Mouse (Mus musculus) gastrocnemius, postnatal 4 days (tissue): ENCODE results near the gene March6. TPM values are rescaled to one million over a fixed set of nuclear protein-coding genes. Genes with fewer than 3 reads are reported as not detected.
A peak's percentile ranks its signal among the peaks of the same experiment; 100 is the strongest.

Experiments used
- DNase-seq, 2 experiments: peaks; one replicate each; pipeline ENCODE4 v3.0.0; 2021 to 2022; ENCODE audit warnings: low spot score in 2 of 2, mixed read lengths in 2 of 2
- total RNA-seq, 2 experiments: library from RNA; stranded (reverse); gene quantifications; 2 replicates each; pipeline ENCODE4 v1.2.3; 2021

March6 gene
- total RNA-seq, 2 experiments from 2014 or later: 57.8 to 61.0 TPM

DNA sequence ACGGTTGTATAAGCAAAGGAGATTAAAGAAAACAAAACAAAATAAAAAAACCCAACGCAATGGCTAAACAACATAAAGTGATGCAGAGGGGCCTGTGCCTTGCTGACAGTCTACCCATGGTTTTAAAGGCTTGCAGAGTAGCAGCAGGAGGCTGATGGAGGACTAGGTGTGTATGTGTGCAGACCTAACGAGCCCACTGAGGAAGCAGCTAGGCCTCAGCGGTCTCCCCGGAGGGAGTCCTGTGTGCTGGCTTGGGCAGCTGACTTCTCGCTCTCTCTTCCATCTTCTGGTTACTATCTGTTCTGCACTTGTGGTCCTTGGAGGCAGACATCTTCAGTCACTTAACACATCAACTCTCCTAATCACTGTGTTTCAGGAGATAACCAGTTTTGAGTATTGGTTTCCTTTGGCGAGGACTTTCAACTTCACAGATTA lies 76.0 kb downstream of the March6 start:
- DNase-seq: no peak

DNA sequence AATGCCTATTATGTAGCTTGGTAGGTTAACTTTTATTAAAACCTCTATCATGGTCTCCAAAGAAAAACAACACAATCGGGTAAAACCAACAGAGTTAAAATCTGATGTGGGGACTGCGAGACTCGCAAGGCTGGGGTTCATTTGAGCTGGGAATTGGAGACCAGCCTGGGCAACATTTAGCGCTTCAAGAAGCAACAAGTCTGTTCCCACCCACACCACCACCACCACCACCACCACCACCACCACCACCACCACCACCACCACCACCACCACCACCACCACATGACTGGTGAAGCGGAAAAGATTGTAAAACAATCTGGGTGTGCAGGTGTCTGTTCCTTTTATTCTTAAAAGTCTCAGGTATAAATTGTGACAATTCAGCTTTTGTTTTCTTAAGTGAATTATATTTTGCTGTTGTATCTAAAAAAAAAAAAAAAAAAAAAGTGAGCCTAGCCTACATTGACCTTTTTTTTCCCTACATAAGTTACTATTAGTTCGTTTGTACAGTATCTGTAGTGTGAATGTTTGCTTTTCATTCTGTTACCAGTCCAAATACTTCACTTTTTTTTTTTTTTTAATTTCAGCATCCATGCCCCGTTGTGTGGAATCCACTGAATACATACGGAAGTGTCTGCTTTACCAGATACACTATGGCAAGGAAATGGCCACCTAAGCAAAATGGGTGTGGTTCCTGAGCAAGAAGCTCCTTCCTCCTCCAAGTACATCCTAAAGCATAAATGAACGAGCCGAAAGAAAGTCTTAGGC lies 76.6 kb downstream of the March6 start:
- no peak for DNase-seq

DNA sequence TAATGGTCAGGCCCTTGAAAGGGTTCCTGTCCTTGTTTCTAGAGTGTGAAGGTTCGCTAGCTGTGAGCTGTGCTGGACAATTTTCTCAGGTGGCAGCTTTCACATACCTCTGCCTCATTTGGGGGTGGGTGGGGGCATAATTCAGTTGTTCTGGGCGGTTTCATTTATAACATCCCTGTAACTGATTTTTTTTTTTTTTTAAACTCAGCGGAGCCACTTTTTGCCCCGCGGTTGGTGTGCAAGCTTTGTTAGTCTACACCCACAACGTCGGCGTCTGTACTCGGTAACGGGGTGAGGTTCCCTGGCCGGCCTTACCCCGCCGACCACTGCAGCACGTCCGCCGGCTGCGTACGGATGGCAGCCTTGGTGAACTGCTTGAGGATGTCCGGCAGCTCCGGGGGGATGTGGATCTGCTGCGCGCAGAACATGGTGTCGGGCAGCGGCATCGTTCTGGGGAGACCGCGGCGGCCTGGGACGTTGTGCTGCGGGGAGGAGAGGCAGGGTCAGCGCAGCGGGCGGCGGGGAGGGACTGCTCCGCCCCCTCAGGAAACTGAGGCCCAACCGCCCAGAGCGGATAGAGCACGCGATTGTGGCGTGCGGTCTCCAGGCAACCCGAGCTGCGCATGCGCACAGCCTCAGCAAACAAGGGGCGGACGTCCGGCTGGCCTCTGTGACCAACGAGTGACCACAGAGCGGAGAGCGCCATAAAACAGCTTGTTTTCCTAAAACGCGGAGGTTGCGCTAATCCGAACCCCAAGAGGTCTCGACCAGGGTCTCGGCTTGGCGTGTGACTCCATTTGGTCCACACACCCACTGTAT lies 77.5 kb downstream of the March6 start, which contains the start of gene Ropn1l:
Gene Ropn1l (minus strand): TSS at position 640 of the 819 bp plus-strand sequence.
- peak; percentile 79 to 91 for DNase-seq

DNA sequence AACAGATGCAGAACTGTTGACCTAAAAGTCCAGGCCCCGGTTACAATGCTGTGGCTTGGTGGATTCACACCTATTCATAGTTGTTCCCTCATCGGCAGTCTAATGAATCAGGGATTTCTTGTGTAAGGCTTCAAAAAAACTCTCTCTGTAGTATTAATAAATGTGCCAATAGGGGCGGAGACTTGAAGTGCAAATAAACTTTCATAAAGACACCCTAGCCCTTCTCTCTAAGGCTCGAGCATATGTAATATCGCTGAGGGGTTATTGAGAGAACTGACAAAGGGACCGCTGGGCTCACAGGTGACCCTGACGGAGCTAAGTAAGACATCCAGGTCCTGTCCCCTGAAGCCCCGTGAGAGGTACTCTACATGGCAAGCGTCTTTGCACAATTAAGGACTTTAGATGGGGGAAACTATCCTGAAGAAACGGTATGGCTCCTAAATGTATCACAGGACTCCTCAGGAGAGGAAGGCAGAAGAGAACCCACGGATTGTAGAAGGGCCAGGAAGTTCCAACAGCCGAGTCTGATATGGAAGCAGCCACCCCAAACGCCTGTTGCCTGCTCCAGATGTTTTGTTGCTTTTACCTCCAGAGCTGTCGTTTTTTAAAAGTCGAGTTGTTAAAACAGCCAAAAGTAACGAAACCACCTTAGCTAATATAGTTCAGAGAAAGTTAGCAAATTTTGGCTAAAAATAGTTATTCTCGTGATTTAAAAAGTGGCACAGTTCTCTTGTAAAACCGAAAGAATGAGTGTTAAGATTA lies 78.3 kb downstream of the March6 start:
- DNase-seq: no peak

DNA sequence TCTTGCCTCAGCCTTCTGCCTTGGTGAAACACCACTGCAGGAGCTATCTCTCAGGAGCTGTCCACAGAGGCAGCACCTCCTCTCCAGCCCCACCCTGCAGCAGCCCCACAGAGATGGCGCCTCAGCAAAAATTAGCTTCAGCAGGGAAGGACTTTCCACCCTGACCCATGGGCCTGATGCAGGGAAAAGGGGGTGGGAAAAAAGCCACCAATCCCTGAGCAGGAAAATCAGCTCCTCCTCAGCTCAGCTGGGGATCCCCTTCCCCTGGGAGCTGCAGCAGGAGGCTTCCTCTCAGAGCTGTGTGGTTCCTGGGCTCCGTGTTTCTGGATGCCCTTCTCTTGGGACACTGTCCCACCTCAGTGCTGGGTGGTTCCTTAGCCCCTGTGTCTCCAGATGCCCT lies 81.1 kb downstream of the March6 start:
- DNase-seq: no peak

DNA sequence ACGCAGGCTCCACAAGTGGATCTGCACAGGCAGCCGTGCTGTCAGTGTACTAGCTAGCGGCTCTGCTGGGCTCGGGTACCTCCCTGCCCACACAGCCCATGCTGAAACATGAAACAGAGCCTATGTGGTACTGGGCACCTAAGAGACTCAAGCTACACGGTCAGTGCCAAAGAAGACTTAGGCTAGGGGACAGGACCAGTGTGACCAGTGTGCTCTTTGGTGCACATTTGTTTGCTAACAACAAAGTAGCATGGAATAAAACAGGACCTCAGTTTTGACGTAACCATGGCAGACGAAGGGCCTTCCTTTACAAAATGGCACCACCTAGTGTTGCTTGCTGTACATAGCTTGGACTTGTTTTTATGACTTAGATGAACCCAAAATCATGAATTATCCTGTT lies 83.7 kb downstream of the March6 start:
- no peak for DNase-seq

DNA sequence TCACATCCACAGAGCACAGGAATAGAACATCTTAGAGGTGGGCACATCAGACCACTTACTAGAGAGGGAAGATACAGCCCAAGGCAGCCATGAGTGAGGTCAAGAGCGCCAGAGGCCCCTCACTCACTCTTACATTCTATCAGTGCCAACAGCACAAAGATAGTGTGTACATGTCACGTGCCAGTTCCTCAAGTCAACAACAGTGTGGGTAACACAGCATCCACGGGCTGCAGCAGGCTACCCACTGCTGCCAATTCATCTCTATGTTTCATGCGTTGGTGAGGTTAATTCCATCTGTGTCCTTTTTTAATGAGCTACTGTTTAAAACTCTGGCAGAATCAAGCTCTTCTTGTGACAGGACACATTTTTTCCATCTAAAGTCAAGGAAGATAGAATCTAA lies 88.2 kb downstream of the March6 start:
- DNase-seq: no peak

DNA sequence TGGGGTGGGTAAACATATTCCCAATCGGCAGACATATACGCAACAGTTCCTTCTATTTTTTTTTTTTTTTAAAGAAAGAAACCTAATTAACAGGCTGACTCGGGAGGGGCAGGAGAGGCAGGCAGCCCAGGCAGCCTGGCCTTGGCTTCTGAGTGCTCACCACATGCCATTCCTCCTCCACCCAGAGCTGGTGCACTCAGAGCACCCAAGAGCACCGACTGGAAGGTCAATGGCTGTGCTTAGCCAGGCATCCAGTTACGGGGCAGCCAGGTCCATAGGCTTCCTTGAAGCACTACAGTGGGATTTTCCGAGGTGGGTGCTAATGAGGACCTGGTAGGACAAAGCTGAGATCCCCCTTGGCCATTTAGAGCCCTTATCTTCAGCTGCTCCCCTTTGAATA lies 88.9 kb downstream of the March6 start:
- no peak for DNase-seq

DNA sequence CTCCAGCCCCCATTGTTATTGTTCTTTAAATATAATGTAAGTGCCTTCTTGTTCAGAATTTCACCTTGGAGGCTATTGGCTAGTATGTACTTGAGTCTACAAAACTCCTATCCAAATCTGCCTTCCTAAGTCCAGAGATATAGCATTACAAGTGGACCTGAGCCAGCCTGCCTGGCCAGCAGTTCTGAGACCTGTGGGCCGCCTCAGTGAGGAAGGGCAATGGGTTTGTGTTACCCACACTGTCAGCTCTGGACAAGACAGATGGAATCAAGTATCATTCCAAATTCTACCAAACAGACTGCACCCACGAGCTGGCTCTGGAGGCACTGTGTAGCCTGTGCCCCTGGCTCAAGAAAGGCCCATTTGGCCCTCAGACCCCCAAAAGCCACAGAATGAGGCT lies 94.0 kb downstream of the March6 start:
- DNase-seq: no peak

DNA sequence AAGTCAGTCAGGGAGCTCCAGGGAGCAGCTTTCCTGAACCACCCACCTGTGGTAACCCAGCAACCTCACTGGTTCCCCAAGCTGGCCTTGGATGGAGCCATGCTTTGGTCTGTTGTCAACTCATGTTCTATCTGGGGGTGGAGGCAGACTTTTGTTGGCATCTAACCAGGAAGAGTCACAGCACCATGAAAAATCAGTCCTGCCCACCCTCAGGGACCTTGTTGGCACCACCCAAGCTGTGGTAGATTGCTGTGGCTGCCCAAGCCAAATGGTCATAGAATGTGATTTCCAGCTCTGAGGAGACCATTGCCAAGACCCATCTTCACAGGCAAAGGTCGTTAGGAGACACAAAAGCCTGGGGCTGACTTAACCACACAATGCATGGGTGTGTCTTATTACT lies 94.8 kb downstream of the March6 start:
- DNase-seq: no peak

DNA sequence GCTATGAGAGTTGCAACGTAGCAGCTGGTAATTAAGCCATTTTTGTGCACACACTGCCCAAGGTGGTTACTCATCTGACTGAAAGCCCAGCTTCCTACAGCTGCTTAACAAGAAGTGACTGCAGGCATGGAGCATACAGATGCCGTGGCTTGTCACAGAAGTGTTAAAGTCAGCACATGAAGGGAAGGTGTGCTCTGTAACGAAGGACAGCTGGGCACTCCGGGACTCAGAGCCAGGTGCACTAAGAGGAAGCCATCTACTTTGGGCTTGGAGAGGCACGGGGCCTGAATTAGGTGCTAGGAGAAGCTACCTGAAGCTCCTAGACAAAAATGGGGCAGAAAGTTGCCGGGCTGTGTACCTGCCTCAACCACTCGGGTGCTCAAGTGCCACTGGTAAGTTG lies 97.1 kb downstream of the March6 start:
- no peak for DNase-seq

DNA sequence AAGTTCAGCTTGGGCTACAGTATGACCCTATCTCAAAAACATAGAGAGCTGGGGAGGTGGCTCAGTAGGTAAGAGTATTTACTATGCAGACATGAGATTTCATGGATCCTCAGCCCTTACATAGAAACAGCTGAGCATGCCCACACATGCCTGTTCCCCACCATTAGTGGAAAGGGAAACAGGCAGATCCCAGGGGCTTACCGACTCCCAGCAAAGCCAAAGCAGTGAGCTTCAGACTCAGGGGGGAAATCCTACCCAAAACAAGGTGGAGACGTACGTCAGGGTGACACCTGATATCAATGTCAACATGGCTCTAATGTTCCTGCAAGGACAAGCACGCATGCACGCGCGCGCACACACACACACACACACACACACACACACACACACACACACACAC lies 99.0 kb downstream of the March6 start:
- no peak for DNase-seq

DNA sequence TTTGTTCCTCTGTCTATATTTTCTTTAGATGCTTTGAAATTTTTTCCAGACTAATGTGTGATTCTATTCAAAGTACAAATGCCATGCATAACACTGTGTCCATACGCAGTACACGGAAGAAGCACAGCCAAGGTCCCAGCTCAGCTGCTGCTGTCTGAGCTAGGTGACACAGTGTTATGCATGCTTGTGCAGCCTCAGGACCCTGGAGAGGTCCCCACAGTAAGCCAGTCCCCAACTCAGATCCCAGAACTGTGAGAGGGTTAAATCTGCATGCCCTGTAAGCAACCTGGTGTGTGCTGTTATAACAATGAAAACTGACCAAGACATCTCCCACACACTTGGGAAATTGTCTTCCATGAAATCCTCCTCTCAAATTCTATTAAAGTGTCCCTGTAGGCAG lies 100.8 kb downstream of the March6 start:
- no peak for DNase-seq

DNA sequence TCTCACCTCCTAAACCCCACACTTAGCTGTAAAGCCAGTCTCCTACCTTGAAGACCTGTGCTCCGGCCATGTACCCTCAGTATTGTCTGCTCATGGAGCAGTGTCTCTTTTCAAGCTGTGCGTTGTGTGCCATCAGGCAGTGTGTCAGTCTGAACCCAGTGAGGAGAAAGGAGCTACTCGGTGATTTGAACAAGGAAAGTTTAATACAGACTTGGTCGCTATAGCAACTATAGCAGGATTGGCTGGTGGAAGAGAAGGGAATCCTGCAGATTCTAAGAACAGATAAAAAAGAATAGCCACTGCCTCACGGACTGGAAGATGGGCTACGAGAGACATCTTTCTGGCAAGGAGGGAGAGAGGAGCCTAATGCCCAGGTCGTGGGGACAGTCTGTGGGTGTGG lies 101.4 kb downstream of the March6 start:
- no peak for DNase-seq

DNA sequence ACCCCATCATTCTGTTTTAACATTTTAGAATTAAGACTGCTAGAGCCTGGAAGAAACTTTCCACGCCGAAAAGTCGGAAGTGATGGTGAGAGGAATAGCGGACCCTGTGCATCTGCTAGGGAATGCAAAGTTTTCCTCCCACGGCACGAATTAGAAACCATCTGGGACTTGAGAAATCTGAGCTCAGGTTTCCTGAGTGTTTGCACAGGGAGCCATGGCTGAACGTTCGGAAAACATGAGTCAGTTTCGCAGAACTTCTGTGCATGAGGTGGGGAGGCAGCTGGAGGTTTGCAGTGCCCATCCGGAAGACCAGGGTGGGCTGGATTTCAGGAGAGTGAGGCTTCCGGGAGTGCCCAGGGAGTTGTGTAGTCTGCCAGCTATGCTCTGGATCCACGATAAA lies 102.3 kb downstream of the March6 start:
- DNase-seq: no peak

DNA sequence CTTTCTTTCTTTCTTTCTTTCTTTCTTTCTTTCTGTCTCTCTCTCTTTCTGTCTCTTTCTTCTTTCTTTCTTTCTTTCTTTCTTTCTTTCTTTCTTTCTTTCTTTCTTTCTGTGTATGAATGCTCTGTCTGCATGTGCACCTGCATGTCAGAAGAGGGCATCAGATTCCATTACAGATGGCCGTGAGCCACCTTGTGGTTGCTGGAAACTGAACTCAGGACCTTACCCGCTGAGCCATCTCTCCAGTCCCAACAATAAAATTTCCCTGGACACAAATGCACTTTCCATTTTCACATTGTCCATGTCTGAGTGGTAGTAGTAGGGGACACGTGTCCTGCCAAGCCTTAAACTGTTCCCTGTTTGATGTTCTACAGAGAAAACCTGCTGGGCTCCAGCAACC lies 103.5 kb downstream of the March6 start:
- no peak for DNase-seq

DNA sequence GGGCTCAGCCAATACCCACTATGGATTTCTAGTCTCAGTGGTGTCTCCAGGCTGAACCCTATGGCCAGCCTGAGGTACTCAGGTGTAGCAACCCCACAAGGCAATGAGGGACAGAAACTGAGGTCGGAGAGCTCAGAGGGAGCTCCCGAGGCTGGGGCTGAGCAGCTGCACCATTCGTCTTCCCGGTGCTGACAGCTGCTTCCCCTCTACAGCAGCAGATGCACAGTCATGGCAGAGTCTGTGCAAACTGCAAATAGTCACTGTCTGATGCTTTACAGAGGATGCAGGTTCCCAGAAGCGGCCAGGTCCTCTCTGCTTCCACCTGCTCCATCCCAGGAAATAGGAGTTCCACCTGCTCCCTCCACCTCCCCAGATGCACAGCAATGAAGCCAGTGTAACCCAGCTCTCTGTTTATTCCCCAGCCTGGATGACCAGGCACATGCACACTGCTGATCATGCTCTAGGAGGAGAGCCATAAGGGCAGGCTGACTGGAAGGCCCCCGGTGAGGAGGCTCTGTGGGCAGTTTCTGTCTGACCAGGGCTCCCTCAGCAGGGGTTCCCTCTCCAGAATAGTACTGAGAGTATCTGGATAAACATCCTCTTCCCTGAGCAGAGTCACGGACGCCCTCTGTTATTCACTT lies 104.7 kb downstream of the March6 start:
- DNase-seq: no peak

DNA sequence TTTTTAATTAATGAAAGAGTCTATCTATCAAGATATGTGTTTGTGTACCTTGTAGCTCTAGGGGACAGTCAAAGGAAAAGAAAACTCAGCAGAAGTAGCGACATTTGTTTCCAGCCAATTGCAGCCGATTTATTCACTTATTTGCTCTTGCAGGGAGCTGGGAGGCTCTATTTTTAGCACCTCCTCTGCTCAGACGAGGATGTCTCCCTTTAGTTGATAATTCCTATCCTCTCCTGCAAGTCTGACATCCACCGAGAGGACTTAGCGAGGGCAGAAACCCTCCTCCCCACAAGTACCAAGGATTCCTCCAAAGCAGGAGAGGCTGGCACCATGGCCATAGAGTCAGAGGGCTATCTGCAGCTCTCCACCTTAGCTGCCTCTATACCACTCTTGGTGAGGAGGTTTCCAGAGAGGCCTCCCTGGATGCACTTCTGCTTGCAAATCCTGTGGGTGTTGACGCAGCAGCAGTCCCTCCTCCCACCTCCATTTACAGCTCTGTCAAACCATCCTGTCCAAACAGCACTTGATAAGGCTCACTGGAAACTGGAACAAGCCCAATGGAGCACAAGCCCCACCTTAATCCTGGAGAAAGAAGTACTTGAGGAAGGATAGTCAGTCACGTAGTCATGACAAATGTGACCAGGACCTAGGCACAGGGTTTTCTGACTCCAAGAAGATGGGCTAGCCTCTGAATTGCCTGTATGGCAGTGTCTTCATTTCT lies 108.0 kb downstream of the March6 start:
- no peak for DNase-seq

DNA sequence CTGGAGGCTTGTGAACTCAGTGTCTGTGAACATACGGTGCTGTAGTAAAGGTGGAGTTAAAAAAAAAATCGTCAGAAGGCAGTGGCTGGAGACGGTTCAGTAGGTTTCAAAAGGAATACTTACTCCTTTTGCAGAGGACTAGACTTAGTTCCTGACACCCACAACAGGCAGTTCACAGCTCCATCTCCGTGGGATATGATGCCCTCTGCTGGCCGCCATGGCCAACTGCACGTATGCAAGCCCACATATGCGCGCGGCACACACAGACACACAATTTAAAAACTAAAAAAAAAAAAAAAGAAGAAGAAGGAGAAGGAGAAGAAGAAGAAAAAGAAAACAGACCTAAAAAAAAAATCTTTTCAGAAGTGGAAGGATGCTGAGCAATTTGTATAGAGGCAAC lies 111.8 kb downstream of the March6 start:
- no peak for DNase-seq

DNA sequence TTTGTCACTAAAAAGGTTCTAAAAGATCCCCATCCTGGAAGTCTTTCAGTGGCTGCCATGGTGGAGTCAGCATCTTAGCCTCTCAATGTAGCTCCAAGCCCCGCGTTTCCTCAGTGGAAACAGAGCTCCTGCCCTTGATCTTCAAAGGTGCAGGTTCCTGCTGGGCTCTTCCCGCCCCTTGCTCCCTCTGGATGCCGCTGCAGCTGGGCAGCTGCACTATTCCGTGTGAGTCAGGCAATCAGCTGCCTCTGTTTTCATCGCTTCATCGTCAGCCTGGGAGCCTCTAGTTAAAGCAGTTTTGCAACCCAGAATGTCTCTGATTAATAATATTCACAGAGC lies 112.2 kb downstream of the March6 start:
- DNase-seq: no peak
